Mouse (Mus musculus): ENCODE measurements around the gene Plekhg1.

- TF ChIP-seq CTCF (IDR thresholded peaks at IDR 0.05; ENCODE audit: borderline replicate concordance, control insufficient read depth, extremely low read depth, insufficient read depth, low read length, poor library complexity) = no peak
- TF ChIP-seq POLR2A (IDR thresholded peaks at IDR 0.05; ENCODE audit: control insufficient read depth, extremely low read depth, insufficient read depth, low read length, poor library complexity) = no peak
These were observed 15.5 kb upstream of the Plekhg1 start for GRCm38 (mm10) chr10:3724665-3725064.

Data from thymus, adult 2 months (tissue).